Mouse (Mus musculus): Measurements from ENCODE around the gene Mapk9.
"Not testable (repeated sequence)": the region's sequence is repeated elsewhere in the genome, so short reads cannot be mapped to it uniquely, and the experiment has no call there.

The Mapk9 gene

DNA sequence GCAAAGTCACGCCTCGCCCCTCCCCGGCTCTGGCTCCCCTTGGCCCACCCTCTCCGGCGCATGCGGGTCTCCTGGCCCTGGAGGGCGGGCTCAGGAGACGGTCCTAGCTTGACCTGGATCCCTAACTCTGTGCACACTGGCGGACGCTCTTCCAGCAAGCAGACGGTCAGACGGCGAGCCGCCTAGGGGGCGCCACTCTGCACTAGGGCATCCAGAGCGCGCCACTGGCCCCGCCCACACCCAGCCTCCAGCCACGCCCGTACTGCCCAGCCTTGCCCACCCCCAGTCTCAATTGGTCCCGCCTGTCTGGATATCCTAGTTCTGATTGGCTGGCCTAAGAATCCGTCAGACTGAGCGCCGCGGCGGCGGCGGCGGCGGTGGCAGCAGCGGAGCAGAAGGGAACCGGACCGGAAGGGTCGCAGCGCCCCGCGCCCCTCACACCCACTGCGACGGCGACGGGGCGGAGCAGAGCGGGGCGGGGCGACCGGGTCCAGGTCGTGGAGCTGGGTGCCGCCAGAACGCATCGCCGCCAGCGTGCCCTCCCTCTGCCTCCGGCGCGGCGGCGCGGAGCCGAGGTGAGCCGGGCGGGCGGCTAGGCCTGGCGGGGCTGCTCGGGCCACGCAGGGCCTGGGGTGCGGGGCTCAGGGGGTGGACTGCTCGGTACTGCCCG is at the start of gene Mapk9:
TSS of gene Mapk9 (plus strand) at position 351 of the 670 bp plus-strand sequence.
- peak; percentile 98 for DNase-seq (ENCODE audit: low spot score)

DNA sequence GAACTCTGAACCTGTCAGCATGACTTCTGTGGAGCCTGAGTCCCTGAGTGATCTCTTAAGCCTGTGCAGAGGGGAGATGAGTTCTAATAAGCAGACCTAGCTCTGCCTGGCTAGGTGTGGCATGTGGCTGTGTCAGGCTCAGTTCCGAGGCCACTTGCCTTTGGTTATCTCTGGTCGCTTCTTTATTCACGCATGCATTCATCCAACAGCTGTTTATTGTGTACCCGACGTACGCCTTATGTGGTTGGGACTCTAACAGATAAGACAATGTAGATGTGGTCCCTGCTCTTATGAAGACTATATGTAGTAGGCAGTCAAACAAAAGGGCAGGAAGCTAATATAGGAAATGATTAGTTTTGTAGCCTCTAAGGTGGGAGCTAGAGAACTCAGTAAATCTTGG is 47.6 kb upstream of the Mapk9 start:
- DNase-seq (ENCODE audit: low spot score): no peak

DNA sequence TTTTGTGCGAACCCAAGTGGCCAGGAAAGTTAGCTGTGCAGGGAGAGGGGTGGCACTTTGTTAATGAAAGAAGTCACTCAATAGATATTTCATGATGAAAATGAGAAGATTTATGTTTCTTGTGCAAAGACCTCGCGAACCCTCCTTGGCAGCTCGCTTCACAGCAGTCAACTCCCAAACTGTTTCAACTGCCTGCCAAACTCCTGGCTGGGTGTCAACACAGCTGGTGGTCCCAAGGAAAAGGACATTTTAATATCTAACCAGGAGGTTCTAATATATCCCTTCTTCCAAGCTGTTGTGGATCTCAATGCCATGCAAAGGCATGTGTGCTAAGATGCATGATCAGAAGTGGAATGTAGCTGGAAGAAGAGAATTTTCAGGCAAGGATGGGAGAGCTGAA is 45.0 kb upstream of the Mapk9 start:
- DNase-seq (ENCODE audit: low spot score): no peak

DNA sequence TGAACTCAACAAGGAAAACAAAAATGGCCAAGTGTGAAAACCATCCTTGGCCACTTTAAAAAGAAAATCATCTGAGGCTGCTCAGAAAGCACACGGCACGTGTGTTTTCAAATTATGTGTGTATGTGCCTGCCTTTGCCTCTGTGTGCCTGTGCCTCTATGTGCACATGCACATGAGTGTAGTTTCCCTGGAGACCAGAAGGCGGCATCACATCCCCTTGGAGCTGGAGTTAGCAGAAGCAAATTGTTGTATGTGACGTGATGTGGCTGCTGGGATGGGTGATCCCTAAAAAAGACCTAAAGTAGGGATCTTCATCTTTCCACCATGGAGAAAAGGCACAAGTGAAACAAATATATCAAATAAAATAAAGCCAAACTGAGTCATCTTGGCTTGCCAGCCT is 42.8 kb upstream of the Mapk9 start:
- DNase-seq (ENCODE audit: low spot score): no peak

DNA sequence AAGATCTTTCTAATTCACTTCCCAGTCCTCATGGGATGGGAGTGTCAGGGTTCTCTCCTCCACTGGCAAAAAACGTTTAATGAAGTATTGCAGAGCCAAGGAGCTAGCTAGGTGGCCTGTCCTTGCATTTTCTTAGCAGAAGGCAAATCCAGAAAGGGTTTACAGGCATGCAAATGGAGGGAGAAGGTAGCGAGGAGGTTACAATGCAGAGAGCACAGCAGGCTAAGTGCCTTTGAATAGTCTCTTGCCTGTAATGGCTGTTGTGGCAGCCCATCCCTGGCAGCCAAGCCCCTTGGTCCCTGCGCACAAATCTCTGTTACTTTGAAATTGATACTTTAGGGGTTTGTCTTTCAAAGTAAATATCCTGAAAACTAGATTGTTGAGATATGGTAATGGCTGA is 40.3 kb upstream of the Mapk9 start:
- no peak for DNase-seq (ENCODE audit: low spot score)

DNA sequence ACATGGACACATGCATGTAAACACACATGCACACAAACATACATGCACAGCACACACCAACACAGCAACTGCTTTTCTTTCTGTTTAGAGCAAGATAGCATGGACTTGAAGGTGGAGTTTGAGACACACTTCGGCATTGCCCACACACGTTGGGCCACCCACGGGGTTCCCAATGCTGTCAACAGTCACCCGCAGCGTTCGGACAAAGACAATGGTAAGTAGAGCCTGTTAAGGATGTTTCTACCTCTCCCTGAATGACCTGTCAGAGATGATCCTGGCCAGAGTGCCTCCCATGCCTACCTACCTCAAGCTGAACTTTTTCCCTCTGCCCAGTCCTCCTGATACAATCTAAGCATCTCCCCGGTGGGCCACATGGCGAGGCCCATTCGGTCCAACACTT is 37.6 kb upstream of the Mapk9 start:
- DNase-seq (ENCODE audit: low spot score): no peak

DNA sequence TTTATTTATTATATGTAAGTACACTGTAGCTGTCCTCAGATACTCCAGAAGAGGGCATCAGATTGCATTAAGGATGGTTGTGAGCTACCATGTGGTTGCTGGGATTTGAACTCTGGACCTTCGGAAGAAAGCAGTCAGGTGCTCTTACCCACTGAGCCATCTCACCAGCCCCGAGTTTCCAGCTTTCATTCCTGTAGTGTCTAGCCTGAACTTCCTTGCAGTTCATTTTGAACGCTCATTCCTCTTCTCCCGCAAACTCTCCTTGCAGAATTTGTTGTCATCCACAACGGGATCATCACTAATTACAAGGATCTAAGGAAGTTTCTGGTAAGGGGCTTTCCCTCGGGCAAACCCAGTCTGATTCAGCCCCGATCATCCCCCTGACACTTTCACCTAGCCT is 35.9 kb upstream of the Mapk9 start:
- DNase-seq (ENCODE audit: low spot score): not testable (repeated sequence)

DNA sequence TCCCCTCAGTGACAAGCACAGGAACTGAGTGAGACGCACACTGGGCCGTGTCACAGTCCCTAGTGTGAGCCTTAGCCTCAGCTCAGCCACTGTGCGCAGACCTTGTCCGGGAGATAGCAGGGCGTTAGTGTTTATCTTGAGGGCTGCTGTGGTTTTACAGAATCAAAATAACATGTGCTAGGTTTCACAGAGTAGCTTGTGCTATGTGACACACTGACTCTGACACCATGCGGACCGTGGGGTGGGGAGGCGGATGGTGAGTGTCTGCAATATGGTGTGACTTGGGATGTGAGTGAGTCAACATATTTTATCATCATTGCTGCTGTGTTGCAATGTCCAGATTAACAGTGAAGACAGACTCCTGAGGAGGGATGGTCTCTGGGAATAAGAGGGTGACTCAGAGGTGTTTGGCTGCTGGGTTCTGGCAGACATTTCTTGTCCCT is 35.4 kb upstream of the Mapk9 start:
- no peak for DNase-seq (ENCODE audit: low spot score)

DNA sequence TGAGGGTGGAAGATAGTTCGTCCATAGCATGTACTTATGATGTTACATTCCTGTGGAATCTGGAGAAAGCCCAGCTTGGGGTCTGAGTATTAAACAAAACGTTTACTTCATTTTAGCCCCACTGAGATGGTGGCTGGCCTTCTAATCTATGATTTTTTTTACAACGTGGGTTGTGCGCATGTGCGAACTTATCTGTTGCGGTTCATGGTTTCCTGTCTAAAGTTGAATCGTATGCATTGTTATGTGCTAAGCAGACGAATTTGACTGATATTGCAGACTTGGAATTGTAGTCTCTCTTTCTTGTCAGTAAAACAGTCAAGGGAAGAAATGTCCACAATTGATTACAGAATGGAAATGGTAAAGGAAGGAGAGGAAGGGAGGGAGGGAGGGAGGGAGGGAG is 34.7 kb upstream of the Mapk9 start:
- DNase-seq (ENCODE audit: low spot score): no peak

DNA sequence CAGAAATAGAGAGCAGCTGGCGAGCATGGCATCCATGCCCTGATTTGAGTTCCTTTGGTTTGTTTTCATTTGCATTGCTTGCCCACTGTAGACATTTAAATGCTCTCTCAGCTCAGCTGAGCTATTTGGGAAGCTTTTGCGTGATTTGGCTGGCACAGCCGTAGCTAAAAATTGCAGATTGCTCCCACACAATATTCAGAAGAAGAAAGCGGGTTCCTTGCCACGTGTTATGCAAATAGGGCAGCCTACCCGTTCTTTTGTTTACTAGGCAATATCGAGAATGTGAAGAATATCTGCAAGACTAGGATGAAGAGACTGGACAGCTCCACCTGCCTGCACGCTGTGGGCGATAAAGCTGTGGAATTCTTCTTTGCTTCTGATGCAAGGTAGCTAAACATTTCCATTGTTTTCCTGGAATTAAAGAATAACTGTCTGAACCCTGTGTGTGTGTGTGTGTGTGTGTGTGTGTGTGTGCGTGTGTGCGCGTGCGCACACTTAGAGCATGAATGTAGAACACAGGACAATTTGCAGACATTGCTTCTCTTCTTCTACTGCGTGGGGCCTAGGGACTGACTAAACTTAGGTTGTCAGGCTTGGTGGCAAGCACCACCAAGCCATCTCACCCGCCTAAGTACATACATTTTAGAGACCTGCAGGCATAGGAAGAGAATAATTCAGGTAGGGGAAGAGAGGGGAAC is 27.5 kb upstream of the Mapk9 start:
- peak; percentile 83 for DNase-seq (ENCODE audit: low spot score)

DNA sequence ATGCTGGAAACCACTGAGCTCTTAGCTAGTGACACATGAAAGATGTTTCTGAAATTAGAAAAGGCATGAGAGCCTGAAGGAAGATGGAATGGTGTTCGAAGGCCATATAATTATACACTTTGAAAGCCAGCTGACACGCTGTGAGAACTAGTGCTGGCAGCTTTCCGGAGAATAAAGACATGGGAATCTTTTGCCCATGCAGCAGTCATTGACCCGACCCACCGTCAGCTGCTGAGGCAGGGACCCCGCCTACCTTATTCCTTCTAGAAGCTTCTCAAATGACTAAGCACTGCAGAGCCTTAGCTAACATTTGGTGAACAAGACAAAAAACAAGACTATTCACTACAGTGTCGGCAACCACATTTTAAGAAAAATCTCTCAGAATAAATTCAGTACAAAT is 26.9 kb upstream of the Mapk9 start:
- DNase-seq (ENCODE audit: low spot score): peak; percentile 28

DNA sequence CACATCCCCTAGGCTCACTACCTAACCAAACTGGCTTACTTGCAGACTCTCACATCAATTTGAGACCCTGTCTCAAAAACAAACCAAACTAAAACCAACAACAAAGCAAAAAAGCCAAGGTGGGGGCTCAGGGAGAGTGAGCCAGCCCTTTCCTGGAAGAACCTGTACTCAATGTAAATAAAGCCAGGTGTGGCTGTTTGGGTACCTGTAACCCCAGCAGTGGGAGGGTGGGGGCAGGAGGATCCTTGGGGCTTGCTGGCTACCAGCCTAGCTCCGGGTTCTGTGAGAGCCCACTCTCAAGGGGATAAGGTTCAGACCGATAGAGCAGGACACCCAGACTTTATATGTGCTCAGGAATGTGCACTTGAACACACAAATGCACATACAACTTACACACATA is 25.6 kb upstream of the Mapk9 start:
- no peak for DNase-seq (ENCODE audit: low spot score)

DNA sequence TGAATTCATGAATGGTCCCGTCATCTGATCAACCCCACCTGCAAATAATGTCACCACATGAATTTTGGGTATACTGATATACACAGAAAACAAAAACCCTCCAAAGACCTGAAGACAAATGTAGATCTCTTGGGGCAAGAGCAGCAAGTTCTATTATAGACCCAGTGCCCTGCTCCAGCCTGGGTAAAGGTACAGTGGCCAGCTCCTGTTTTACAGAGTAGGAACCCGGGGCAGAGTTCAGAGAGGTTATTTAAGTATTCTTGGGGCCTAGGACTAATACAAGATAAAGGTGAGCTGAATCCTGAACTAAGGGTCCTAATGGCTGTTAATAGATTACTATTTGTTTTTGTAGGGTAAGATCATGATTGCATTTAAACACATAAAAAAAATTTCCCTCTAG is 25.0 kb upstream of the Mapk9 start:
- DNase-seq (ENCODE audit: low spot score): no peak

DNA sequence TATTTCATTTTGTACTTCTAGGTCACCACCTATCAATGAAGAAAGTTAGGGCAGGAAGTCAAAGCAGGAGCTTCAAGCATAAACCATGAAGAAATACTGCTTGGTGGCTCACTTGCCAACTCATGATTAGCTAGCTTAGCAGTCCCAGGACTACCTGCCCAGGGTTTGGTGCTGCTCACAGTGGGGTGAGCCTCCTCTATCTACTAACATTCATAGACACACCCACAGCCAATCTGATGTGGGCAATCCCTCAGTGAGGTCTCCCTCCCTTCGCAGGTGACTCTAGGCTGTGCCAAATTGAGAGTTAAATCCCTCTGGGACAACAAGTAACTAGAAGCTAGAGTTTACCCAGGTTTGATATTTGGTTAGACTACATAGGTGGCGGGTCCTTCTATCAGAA is 24.2 kb upstream of the Mapk9 start:
- no peak for DNase-seq (ENCODE audit: low spot score)

DNA sequence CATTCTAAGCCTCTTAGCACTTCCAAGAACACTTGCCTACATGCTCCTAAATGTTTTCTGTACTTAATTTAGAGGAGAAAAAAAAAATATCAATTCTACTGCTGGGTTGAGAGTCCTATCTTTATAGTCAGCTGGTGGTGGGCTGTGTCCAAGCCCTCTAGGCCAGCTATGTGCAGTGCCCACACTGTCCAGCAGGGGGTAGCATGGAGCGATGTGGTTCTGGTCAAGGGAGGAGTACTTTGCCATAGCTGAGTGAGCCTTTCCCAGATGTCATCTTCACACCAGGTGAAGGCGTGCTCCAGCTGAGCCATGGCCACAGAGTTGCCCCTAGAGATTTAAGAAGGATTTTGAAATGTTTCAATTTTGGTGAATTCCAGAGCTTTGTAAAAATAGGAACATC is 21.7 kb upstream of the Mapk9 start:
- DNase-seq (ENCODE audit: low spot score): no peak

DNA sequence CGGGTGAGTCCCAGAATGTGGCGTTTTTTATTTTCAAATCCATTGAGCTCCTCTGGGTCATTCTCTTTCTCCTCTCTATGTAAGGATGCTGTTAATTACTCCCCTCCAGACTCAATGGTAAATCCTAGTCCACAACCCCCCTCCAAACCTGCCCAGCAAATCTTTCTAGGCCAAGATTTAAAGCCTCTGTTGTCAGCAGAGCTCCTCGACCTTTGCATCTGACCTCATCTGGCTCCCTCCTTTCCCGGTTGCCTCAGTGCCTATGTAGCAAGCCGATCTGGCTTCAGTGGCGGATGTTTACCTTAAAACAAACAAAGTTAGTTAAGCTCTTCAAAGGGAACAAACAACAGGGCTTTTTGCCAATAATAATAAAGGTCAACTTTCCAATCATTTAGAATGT is 19.3 kb upstream of the Mapk9 start:
- no peak for DNase-seq (ENCODE audit: low spot score)

DNA sequence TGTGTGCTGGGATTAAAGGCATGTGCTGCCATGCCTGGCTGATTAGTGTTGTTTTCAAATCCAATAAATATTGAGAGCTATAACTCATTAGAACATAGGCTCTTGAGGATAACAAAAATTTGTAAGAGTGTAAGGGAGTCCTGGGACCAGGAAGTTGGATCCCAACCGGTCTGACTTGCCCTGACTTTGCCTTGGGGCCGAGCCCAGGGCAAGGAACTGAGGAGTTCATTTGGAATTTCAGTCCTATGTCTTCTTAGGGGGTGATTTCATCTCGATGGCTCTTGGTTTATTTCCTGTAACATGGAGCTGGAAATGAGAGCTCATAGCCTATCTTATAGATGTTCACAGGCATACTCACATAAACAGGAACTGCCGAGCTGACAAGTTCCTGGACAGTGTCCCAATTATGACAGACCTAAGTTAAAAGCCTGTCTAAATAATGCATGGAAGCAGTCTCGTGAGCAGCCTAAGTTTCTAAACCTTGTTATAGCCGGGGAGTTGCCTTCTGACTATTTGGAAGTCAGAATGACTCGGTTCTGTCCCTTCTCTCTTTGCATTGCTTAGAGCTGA is 17.3 kb upstream of the Mapk9 start:
- DNase-seq (ENCODE audit: low spot score): no peak

DNA sequence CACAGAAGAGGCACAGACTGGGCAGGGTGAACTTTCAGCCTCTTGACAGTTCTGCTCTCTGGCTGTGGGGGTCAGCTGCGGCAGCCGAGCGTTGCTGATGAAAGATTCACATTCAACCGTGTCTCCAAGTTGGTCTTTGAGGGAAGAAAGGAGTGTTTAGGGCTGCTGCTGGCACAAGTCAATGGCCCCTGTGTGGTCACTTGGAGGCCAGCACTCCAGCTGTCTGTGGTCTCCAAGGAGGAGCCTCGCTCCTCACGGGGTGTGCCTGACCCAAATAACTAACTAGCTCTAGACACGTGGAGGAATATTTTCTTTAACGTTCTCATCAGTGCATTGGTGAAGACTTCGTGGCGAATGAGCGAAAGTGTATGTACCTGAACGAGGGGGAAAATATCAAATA is 14.6 kb upstream of the Mapk9 start:
- no peak for DNase-seq (ENCODE audit: low spot score)

DNA sequence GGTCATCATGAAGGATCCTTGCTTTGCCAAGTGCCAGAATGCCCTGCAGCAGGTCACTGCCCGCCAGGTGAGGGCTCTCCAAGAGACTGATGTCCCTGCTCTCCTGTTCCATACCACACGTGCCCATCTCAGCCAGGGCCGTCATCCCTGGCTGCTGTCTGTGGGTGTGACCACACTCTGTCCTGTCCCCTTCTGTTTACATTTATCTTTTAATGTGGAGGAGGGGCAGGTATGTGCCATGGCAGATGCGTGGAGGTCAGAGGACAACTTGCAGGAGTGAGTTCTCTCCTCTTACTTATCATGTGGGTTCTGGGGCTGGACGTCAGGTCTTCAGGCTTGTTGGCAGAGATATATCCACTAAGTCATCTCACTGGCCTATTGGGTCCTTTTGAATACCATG is 13.6 kb upstream of the Mapk9 start:
- no peak for DNase-seq (ENCODE audit: low spot score)

DNA sequence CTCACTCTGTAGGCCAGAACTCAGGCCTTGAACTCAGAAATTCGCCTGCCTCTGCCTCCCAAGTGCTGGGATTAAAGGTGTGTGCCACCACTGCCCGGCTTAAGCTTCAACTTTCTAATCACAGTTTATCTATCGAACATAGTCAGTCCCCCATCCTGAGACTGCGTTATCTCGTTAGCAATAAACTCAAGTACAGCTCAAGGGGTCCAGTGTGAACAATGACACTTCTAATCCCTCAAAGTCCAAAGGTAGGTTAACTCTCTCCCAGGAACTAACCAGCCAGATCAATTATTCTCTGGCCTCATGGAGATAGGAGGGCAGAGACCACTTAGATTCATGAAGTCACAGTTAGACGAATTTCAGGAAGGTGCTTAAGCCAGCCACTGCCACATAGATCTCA is 12.3 kb upstream of the Mapk9 start:
- no peak for DNase-seq (ENCODE audit: low spot score)

DNA sequence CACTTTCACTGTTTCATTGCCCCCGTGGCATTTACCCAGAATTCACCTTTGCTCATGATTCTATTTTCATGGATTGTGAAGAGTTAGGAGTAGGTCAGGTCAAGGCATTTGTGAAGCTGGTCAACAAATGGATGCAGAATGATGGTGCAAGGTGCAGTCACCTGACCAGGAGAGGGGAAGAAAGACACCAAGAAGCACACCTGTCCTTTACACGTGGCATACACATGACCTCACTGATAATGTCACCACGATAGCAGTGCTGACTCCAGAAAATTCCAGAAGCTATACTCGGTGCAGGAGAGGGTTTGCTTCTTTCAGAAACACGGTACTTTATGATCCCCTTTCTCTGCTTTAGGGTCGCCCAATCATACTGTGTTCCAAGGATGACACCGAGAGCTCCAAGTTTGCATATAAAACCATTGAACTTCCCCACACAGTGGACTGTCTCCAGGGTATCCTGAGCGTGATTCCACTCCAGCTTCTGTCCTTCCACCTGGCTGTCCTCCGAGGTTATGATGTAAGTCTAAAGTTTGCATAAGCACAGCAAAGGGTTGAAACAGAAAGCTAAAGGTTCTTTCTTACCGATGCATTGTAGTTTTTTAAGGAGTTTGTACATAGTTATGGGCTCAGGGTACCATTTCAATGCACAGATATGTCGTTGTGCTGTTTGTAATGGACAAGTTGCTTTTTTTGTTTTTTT is 11.1 kb upstream of the Mapk9 start:
- DNase-seq (ENCODE audit: low spot score): no peak

DNA sequence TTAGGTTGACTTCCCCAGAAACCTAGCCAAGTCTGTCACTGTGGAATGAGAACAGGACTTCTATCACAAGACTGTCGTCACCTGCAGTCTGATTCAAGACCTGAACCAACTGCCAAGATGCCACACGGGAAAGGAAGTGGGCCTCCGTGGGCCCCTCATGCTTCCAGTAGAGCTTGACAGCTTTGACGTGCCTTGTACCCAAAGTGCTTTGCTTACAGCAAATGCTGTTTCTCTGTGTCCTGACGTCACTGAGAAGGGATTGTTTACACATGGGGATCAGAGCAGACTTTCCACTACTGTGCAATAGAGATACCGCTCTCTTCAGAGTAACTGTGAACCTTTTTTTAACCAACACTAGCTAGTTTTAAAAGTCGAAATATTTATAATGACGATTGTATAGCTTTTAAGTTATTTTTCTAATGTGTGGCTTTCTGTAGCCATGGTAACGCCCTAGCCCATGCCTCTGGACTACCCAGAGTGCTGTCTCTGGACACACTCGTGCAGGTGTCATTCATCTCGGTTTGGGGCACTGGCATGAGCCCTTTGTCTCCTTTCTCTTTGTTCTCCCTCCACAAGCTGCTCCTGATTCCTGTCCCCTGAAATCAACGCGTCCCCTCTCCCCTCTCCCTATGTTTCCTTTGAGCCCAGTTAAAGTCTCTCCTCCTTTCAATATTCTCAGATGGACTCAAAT is 8.7 kb upstream of the Mapk9 start:
- DNase-seq (ENCODE audit: low spot score): no peak

DNA sequence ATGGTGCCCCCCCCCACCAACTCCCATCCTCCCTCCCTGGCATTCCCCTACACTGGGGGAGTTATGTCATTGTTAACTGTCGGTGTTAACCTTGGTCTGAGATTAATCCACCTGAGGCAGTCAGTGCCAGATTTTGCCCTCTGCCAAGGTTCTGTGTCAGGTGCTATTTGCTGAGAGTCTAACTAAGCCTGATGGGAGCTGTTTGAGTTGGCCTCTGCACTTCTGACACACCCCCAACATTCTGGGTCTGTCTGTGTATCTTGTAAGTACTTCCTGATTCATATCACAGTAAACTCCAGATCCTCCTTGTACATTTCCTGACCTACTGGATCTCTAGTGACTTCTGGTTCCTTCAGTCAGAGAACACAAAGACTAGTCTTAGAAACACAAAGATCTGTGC is 5.9 kb upstream of the Mapk9 start:
- no peak for DNase-seq (ENCODE audit: low spot score)

Data from left cerebral cortex, adult 11 months (tissue).